In genomic region chr10:76648738-76649137, GRCm38 (mm10) we compare ENCODE assay signal across 17 mouse cellular contexts. TPM values are rescaled to one million over a fixed set of nuclear protein-coding genes. Genes with fewer than 3 reads are reported as not detected.
DNase-seq lines count a peak whose midpoint lies in the region; ATAC-seq lines count a peak whose summit lies in the region.
"Had no signal": no experiment of that assay in that cellular context is flagged by ENCODE, and none has a peak within 500 bp of the region (broad histone marks: within the 10 kb centered on the region; RNA-seq: fewer than 3 reads in every experiment).

No protein-coding gene starts in this region.

- 86% methylated on average over 10 of the region's 10 CpGs for WGBS in intestine, embryonic 15.5 days
- whole genome bisulfite sequencing in hindbrain, embryonic 10.5 days = 94% methylated on average over 10 of the region's 10 CpGs

- no peaks in the 10 kb centered on the region for H3K9me3 ChIP-seq in intestine, embryonic 15.5 days
- no peaks in the 10 kb centered on the region for H3K9me3 ChIP-seq in hindbrain, embryonic 10.5 days
- H3K9me3 ChIP-seq: embryonic facial prominence, embryonic 15.5 days; neural tube, embryonic 13.5 days had no signal

- intact Hi-C loops in gastrocnemius, postnatal 14 days (cut with DNase I; ENCODE audit: low total_unique reads) = no loop called here

- no peak overlapping the region for H3K27ac ChIP-seq in intestine, embryonic 15.5 days
- no peak overlapping the region for H3K27ac ChIP-seq in hindbrain, embryonic 10.5 days
- H3K27ac ChIP-seq: embryonic facial prominence, embryonic 15.5 days; layer of hippocampus, adult 2 months; liver, embryonic 14.5 days; neural tube, embryonic 13.5 days had no signal

- no peaks in the 10 kb centered on the region for H3K27me3 ChIP-seq in intestine, embryonic 15.5 days (replicated peaks)
- H3K27me3 ChIP-seq in hindbrain, embryonic 10.5 days (ENCODE audit: insufficient read depth, poor library complexity, severe bottlenecking) = no peaks in the 10 kb centered on the region
- H3K27me3 ChIP-seq: embryonic facial prominence, embryonic 15.5 days; neural tube, embryonic 13.5 days had no signal

- no peak for ATAC-seq in intestine, embryonic 15.5 days

- H3K36me3 ChIP-seq in intestine, embryonic 15.5 days = no peaks in the 10 kb centered on the region
- no peaks in the 10 kb centered on the region for H3K36me3 ChIP-seq in hindbrain, embryonic 10.5 days
- H3K36me3 ChIP-seq: embryonic facial prominence, embryonic 15.5 days; neural tube, embryonic 13.5 days had no signal

- no peak overlapping the region for H3K4me2 ChIP-seq in intestine, embryonic 15.5 days (replicated peaks)
- H3K4me2 ChIP-seq: embryonic facial prominence, embryonic 15.5 days; neural tube, embryonic 13.5 days had no signal

- H3K9ac ChIP-seq in intestine, embryonic 15.5 days = no peak overlapping the region
- H3K9ac ChIP-seq: embryonic facial prominence, embryonic 15.5 days; liver, embryonic 14.5 days; neural tube, embryonic 13.5 days had no signal

- DNase-seq in adrenal gland, adult (ENCODE audit: inconsistent age in 2 of 2, low spot score in 1 of 2) = peak; percentile 48 to 59
- no peak for DNase-seq in adrenal gland, postnatal 4 days (ENCODE audit: low spot score in 2 of 2)
- peak; percentile 32 to 40 for DNase-seq in right cerebral cortex, adult 2 months (ENCODE audit: low spot score in 2 of 2)
- DNase-seq in right cerebral cortex, postnatal 14 days = no peak
- peak; percentile 32 for DNase-seq in gastrocnemius, postnatal 14 days
- DNase-seq in skeletal muscle tissue, adult 2 months (ENCODE audit: low read depth, low spot score) = peak; percentile 58
- DNase-seq in hindbrain, embryonic 10.5 days (ENCODE audit: low spot score) = no peak
- DNase-seq: kidney, adult 9 months; left cerebral cortex, postnatal 4 days; lung, postnatal 14 days; midbrain, embryonic 14.5 days had no signal

- H3K4me3 ChIP-seq in intestine, embryonic 15.5 days (replicated peaks) = no peak overlapping the region
- no peak overlapping the region for H3K4me3 ChIP-seq in hindbrain, embryonic 10.5 days
- H3K4me3 ChIP-seq: embryonic facial prominence, embryonic 15.5 days; layer of hippocampus, adult 2 months; neural tube, embryonic 13.5 days had no signal

- peaks cover 8% of the 10 kb centered on the region; the same call in 1 of the 2 replicates for H3K4me1 ChIP-seq in intestine, embryonic 15.5 days (replicated peaks)
- H3K4me1 ChIP-seq in hindbrain, embryonic 10.5 days (replicated peaks) = no peaks in the 10 kb centered on the region
- H3K4me1 ChIP-seq: neural tube, embryonic 13.5 days had no signal

RNA-seq across cellular contexts. Expression of gene Col6a2, which starts 25.3 kb away (rescaled TPM):
- 100 to 1,000 TPM; 175 to 182 TPM for total RNA-seq in adrenal gland, postnatal 4 days (2021)
- total RNA-seq in gastrocnemius, postnatal 14 days (2021) = 100 to 1,000 TPM; 236 to 279 TPM
- 274 and 282 TPM in 2 replicates for polyA plus RNA-seq in intestine, embryonic 15.5 days (2015; fragmentation: Nextera tagmentation; extraction: Ambion mirVana)
- polyA plus RNA-seq in hindbrain, embryonic 10.5 days (2016; fragmentation: Nextera tagmentation; extraction: Ambion mirVana) = 10.9 and 16.5 TPM in 2 replicates
- total RNA-seq: hematopoietic stem cell, adult 5-6 weeks had no signal

Comparison
In these comparisons a context has a peak if more than half of its experiments do, and no peak if none do; other contexts are left out.
1. DNase-seq: peak in adrenal gland, adult (2 of 2), right cerebral cortex, adult 2 months (2 of 2), gastrocnemius, postnatal 14 days (single experiment) and skeletal muscle tissue, adult 2 months (single experiment); none in adrenal gland, postnatal 4 days (0 of 2), right cerebral cortex, postnatal 14 days (single experiment) and hindbrain, embryonic 10.5 days (single experiment).